Mouse (Mus musculus): ENCODE measurements around the gene Hoxa13.

The Hoxa13 gene

GRCm38 (mm10) chr6:52237346-52238154 is 23.1 kb downstream of the Hoxa13 start:
- no peak for DNase-seq (ENCODE audit: low spot score in 2 of 2)

- no peak for DNase-seq (ENCODE audit: low spot score in 2 of 2)
Measured at GRCm38 (mm10) chr6:52236806-52237205, 23.9 kb downstream of the Hoxa13 start.

DNA sequence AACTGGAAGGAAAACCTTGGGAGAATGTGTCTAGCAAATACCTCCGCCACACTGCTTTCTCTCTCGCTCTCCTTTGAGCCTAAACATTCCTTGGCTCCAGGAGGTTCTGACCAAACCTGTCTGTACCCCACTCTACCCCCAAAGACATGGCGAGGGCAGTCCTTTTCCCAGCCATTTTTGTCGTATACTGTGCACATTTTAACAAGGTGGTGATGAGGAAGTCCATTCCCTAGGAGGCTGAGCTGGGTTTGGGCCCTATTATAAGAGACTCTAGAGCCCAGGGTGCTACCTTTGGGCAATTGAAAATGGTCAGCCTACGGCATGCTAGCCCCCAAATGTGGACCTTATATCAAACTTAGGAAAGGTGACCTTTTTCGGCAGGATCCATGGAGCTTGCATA is 24.8 kb downstream of the Hoxa13 start:
- no peak for DNase-seq (ENCODE audit: low spot score in 2 of 2)

DNA sequence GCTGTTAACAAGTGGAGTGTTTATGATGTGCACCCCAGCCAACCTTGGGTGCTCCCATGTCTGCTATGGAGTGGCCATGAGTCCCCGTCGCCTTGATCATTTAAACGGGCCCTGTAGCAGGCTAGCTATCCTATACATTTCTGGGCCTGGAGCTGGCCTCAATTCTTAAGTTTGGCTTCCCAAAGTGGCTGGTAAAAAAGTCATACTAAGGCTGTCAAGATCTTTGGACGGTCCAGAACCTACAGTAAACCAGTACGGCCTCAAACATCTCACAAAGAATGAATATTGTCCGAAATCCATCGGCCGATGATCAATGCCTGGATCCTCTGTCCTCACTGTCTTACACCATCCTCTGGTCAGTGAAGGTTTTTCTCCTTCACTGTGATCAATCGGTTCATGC is 25.4 kb downstream of the Hoxa13 start:
- DNase-seq (ENCODE audit: low spot score in 2 of 2) = no peak

DNA sequence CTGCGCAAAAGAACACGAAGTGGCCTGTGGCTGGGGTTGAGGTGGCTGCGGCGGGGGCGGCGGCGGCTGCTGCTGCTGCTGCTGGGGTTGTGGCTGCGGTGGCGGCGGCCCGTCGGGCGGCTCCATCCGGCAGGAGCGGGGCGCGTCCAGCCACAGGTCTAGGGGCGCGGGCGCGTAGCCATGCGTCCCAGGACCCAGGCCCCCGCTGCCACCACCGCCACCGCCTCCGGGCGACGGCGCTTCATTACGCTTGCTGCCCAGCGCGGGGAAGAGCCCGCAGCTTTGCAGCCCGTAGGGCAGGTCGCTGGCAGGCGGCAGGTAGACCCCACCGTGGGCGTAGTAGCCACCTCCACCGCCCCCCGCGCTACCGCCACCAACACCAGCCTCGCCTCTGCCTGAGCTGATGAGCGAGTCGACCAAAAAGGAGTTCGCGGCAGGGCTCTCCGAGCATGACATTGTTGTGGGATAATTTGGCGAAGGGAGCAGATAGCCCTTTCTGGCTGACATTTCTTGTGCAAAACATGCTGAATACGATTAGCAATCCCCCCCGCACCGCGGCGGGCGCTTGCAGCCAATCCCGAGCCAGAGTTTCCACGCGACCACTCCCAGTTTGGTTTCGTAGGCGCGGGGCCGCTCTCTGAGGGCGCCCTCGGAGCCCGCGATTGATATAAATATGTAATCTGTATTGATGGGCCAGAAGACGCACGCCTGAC is 26.1 kb downstream of the Hoxa13 start:
- no peak for DNase-seq (ENCODE audit: low spot score in 2 of 2)

DNA sequence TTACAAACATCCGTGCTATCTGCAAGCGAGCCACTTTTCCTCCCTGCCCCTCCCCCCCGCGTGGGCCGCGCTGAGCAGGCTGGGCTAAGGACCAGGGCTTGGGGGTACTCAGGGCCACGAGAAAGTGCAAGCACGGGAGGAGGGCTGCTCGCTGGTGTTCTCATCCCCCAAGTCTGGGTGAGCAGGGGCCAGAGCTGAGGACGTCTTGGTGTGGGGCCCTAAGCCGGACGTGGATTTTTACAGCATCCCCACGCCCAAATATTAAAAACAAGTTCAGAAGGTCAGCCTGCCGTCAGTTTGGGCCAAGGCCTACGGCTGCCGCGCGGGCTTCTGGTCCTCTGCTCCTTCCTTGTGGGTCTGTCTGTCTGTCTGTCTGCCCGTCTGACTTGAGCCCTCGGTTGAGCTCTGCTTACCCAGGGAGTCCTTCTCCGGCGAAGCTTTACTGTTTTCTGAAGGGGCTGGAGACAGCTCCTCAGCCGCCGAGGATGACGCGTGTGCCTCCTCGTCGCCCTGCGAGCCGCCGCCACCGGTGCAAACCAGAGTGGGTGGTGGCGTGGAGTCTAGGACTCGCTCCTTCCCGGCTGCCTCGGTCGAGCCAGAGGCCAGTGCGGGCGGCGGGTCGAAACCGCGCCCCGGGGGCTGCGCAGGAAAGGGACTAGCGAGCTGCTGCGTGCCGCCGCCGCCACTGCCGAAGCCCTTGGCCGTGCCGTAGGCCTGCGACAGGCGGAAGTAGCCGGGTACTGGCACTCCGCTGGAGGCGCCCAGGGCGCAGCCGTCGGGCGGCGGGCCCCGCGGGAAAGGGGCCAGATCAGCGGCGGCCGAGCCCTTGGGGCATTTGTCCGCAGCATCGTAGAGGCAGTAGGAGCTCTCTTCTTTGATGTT is 26.9 kb downstream of the Hoxa13 start:
- no peak for DNase-seq (ENCODE audit: low spot score in 2 of 2)

- DNase-seq (ENCODE audit: low spot score in 2 of 2) = no peak
Measured at GRCm38 (mm10) chr6:52232984-52233545, 27.6 kb downstream of the Hoxa13 start.

DNA sequence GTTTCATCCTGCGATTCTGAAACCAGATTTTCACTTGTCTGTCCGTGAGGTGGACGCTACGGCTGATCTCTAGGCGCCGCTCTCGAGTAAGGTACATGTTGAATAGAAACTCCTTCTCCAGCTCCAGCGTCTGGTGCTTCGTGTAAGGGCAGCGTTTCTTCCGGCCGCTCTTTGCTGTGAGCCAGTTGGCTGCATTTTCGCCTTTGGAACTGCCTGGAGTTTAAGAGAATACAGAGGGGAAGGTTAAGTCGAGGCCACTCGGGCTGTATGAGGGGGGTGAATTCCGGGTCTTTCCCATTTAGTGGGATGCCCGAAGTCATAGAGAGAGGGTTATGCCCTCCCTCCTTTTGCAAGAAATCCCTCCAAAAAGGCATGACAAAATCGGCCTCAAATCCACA is 28.1 kb downstream of the Hoxa13 start:
- DNase-seq (ENCODE audit: low spot score in 2 of 2) = no peak

DNA sequence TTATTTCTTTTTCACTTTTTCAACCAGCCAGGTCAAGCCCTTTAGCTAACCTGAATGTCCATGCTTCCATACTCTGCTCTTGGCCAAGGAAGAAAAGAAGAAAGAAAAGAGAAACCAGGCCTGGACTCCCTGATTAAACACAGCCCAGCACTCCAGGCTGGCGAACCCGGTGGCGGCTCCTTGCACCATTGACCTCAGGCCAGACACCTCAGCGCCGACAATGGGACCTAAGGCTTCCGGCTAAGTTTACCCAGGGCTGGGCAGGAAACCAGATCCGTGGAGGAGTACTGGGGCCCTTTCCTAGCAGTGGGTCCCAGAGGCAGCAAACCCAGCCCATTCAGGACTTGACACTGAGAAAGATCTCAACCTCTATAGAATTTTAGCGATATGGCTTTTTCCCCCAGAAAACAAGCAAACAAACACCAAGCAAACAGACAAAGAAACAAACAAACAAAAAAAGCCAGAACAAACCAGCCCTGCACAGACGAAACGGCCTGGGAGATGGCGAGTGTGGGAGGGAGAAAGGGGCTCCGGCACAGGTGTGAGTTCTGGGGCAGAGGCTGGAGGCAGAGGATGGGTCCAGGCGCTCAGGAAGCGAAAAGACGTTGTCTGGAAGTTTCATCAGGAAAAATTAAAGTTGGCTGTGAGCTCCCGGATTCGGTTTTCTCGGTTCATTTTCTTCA is 28.7 kb downstream of the Hoxa13 start:
- DNase-seq (ENCODE audit: low spot score in 2 of 2) = no peak

DNA sequence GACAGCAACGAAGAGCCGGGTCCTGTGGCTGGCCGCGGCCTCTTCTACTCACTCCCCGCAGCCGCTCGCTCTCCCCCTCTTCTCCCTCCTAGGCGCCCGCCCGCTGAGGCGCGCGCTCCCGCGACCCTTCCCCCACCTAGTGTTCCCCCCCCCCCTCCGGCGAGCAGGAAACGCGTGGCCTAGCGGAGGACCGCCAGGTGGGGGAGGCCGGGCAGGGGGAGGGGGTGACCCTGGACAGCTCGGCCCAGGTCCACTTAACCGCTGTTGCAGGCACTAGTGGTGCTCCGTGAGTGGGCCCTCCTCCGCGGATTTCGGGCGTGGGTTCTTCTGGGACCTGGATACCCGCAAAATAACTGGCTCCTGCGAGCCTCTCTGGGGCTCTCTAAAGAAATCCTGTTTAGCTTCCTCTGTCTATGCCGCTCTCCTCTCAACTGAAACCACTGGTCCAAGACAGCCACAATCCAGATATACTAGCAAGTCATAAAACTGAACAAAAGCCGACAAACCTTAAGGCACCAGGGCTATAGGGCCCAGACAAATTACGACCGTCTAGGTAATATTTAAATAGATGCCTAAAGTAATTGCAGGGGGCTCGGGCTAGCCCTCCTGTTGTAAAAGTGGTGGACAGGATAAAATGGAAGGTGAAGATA is 30.0 kb downstream of the Hoxa13 start, which contains the start of gene Hoxa9:
Gene Hoxa9 (minus strand): TSS at position 574 of the 650 bp plus-strand sequence.
- DNase-seq (ENCODE audit: low spot score in 2 of 2) = no peak

GRCm38 (mm10) chr6:52229558-52230416 is 30.9 kb downstream of the Hoxa13 start:
- DNase-seq (ENCODE audit: low spot score in 2 of 2) = no peak

DNA sequence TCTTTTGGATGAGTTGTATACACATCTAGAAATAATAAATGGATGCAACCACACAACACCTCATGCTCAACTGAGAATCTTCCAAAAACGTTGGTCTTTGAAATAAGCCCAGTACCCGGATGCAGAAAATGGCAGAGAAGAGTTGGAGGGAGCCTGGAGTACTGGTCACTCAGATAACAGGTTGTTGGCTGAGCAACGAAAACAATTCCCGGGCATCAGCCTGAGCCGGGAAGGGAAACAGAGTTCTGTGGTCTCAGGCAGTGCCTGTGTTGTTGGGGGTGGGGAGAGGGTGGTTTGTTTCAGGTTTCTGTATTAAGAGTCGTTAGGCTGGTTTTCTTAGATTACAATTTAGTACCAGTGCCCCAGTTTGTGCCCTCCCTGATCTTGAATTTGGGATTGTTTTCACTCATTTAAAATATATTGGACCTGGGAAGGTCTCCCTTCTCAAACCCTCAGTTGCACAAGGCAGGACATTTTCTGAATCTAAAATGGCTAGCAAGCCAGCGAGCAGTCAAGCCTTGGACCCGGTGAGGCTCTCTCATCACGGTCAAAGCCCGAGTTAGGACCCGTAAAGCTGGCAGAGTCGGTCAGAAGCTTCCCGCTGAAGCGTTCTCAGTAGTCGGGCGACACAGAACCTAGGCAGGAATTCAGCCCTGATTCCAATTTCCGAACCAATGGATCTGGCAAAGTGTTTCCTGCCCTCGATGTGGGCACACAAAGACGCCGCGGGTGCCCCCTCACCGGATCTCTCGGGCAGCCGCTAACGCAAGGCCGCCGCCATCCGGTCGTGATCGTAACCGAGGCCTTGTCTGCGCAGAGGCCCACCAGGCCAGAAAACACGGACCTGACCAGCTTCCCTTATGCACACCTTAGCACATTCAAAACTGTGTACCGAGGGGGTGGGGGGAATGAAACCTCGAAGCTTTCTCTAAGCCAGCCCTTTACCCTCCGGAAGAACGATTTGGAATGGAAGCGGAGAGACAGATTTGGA is 31.9 kb downstream of the Hoxa13 start:
- no peak for DNase-seq (ENCODE audit: low spot score in 2 of 2)

- no peak for DNase-seq (ENCODE audit: low spot score in 2 of 2)
Measured at GRCm38 (mm10) chr6:52227470-52228222, 33.0 kb downstream of the Hoxa13 start.

- DNase-seq (ENCODE audit: low spot score in 2 of 2) = no peak
Measured at GRCm38 (mm10) chr6:52226569-52227257, 34.0 kb downstream of the Hoxa13 start.

GRCm38 (mm10) chr6:52225612-52226568 is 34.8 kb downstream of the Hoxa13 start:
- DNase-seq (ENCODE audit: low spot score in 2 of 2) = no peak
